Mouse (Mus musculus) intestine, embryonic 16.5 days (tissue): ENCODE measurements at regions not wholly inside any gene's neighbourhood (a gene's known extent, or its start where the extent isn't known, plus 50 kb on each side); places are given as distances from the start of the nearest gene placed in this dataset.
A peak's percentile ranks its signal among the peaks of the same experiment; 100 is the strongest.
"Not testable (repeated sequence)": the region's sequence is repeated elsewhere in the genome, so short reads cannot be mapped to it uniquely, and the experiment has no call there.

Experiments
- ATAC-seq: fragments of 200-750 bp; cut with Nextera tagmentation; 2 replicates; pipeline ENCODE4 v1.8.0; 2017; ENCODE audit warnings: moderate TSS enrichment, moderate library complexity
- H3K27ac ChIP-seq: fragments of 300-500 bp; sonication (generic); 2 replicates; pipeline ENCODE4 v1.5.1; 2014; ENCODE audit warnings: mild to moderate bottlenecking, low read length
- H3K27me3 ChIP-seq: fragments of 300-500 bp; sonication (generic); replicated peaks from 2 replicates; pipeline ENCODE4 v1.6.1; 2014; ENCODE audit warnings: low read length, control low read depth, mixed read lengths; ENCODE audit not compliant: control insufficient read depth, insufficient read depth
- H3K36me3 ChIP-seq: fragments of 300-500 bp; sonication (generic); 2 replicates; pipeline ENCODE4 v1.6.1; 2014; ENCODE audit warnings: low read length, control low read depth; ENCODE audit not compliant: control insufficient read depth, insufficient read depth
- H3K4me1 ChIP-seq: fragments of 300-500 bp; sonication (generic); 2 replicates; pipeline ENCODE4 v1.6.1; 2014; ENCODE audit warnings: low read length, control low read depth, mixed read lengths; ENCODE audit not compliant: control insufficient read depth, insufficient read depth
- H3K4me2 ChIP-seq: fragments of 300-500 bp; sonication (generic); 2 replicates; pipeline ENCODE4 v1.6.1; 2014; ENCODE audit warnings: low read depth, low read length, control low read depth
- H3K4me3 ChIP-seq: fragments of 300-500 bp; sonication (generic); 2 replicates; pipeline ENCODE4 v1.5.1; 2014; ENCODE audit warnings: mild to moderate bottlenecking, low read length
- H3K9ac ChIP-seq: fragments of 300-500 bp; sonication (generic); 2 replicates; pipeline ENCODE4 v1.6.1; 2014; ENCODE audit warnings: low read depth, low read length
- H3K9me3 ChIP-seq: fragments of 300-500 bp; sonication (generic); 2 replicates; pipeline ENCODE4 v1.6.1; 2016; ENCODE audit warnings: low read length, control low read depth; ENCODE audit not compliant: control insufficient read depth
- WGBS: fragments of 180-500 bp; shearing (Covaris S2); extraction: QIAGEN DNeasy Blood & Tissue Kit; methylation state at CpG from one replicate; pipeline ENCODE4 v1.1.7; 2014; 5-methylcytosine and 5-hydroxymethylcytosine counted together

DNA sequence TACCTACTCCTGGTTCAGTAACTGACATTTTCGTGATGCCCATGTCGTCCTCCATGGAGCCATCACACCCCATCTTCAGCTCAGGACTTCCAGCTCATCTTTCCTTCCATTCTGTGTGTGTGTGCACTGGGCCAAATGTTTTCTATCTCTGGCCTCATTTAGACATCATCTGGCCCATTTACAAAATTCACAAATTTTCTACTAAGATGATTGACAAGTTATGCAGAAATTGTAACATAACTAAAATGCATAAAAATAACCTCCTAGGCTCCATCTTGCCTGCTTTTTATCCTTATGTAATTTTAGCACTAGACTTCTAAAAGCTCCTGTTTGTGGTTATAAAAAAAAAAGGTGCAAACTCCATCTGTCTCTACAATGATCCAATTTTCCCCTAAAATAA is 130.8 kb upstream of the Kcnk2 start:
- H3K27me3 ChIP-seq = no peaks in the 10 kb centered on the region
- ATAC-seq = no peak
- H3K9me3 ChIP-seq = no peaks in the 10 kb centered on the region
- no peak overlapping the region for H3K4me3 ChIP-seq
- no peaks in the 10 kb centered on the region for H3K4me1 ChIP-seq
- WGBS = 90% methylated on average over 2 of the region's 2 CpGs
- H3K27ac ChIP-seq = no peak overlapping the region
- no peak overlapping the region for H3K4me2 ChIP-seq
- no peak overlapping the region for H3K9ac ChIP-seq
- no peaks in the 10 kb centered on the region for H3K36me3 ChIP-seq

DNA sequence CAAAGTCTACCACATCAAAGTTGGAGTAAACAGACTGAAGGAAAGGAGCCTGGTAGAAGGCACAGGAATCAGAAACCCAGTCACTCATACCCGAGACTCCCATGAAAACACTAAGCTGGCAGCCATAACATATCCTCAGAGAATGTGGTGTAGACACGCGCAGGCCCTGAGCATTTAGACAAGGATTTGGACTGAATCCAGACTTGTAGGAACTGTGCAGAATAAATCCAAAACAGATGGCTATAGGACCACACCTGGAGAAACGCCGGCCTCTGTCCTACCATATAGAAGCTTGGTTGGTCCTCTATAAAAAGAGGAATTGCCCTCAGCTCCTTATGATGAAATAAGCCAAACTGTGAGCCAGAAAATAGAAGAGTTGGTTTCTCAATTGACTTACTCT is 124.3 kb upstream of the Kcnk2 start:
- H3K4me1 ChIP-seq = no peaks in the 10 kb centered on the region
- no peak overlapping the region for H3K9ac ChIP-seq
- H3K36me3 ChIP-seq = no peaks in the 10 kb centered on the region
- H3K9me3 ChIP-seq = no peaks in the 10 kb centered on the region
- H3K27ac ChIP-seq = no peak overlapping the region
- no peak for ATAC-seq
- no peak overlapping the region for H3K4me2 ChIP-seq
- WGBS = 74% methylated on average over 5 of the region's 5 CpGs
- H3K27me3 ChIP-seq = no peaks in the 10 kb centered on the region
- H3K4me3 ChIP-seq = no peak overlapping the region

DNA sequence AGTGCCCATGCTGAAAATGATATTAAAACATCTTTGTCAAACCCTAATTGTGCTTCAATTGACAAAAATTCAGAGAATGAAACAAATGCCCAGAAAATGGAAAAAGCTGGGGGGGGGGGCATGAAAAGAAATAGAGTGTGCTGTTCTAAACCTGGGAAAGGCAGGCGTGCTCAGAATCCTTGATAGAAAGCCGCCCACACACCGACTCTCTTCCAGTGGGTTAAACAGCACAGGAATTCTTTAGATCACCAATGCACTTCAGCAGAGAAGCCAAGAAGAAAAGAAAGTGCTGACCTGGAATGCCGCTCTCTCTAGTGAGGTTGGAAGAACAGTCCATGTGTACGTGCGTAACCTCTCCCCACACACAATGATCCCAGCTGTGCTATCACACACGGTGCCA is 113.4 kb upstream of the Kcnk2 start:
- Histone ChIP-seq H3K9me3 (no peaks in the 10 kb centered on the region), H3K9ac (no peak overlapping the region), H3K27me3 (no peaks in the 10 kb centered on the region), H3K36me3 (no peaks in the 10 kb centered on the region), H3K4me3 (no peak overlapping the region), H3K4me2 (no peak overlapping the region), H3K27ac (no peak overlapping the region), H3K4me1 (no peaks in the 10 kb centered on the region)
- 85% methylated on average over 7 of the region's 7 CpGs for WGBS
- no peak for ATAC-seq

DNA sequence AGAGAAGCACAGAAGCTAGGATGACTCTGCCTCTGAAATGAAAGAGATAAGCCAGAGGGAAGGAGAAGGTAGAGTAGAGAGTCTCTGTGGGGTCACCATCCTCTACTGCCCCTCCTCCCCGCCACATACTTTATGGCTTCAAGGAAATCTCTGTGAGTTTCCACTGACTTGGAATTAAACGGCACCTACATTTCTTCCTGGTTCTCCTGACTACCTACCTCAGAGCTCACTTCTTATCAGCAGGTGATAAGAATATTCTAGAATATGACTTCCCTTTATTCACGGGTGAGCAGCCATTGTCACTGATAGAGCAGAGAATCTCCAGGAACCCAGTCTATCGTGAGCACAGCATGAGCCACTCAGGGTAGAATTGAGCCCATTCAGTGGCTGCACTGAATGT is 111.3 kb upstream of the Kcnk2 start:
- Histone ChIP-seq H3K36me3 (no peaks in the 10 kb centered on the region), H3K27me3 (no peaks in the 10 kb centered on the region), H3K4me3 (no peak overlapping the region), H3K9me3 (peaks cover 6% of the 10 kb centered on the region; the same call in 1 of the 2 replicates), H3K4me1 (no peaks in the 10 kb centered on the region), H3K9ac (no peak overlapping the region), H3K4me2 (no peak overlapping the region), H3K27ac (no peak overlapping the region)
- ATAC-seq = peak; percentile 64
- 55% methylated on average over 4 of the region's 4 CpGs for WGBS

DNA sequence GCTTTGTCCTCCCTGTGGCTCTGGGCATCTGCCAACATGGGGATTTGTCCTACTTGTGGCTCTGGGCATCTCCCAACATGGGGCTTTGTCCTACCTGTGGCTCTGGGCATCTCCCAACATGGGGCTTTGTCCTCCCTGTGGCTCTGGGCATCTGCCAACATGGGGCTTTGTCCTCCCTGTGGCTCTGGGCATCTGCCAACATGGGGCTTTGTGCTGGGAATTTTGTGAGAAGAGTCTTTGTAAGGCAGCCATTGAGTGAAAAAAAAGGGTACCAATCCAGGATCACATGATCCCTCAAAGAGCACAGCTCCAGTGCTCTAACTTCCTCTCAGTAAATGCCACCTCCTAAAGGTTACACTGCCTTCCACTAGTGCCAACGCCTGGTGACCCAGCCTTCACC is 105.2 kb upstream of the Kcnk2 start:
- not testable (repeated sequence) for H3K4me3 ChIP-seq, H3K27ac ChIP-seq, H3K36me3 ChIP-seq, ATAC-seq, H3K4me2 ChIP-seq, H3K4me1 ChIP-seq, H3K27me3 ChIP-seq, H3K9me3 ChIP-seq, H3K9ac ChIP-seq
- WGBS = 83% methylated on average over 1 of the region's 1 CpGs

DNA sequence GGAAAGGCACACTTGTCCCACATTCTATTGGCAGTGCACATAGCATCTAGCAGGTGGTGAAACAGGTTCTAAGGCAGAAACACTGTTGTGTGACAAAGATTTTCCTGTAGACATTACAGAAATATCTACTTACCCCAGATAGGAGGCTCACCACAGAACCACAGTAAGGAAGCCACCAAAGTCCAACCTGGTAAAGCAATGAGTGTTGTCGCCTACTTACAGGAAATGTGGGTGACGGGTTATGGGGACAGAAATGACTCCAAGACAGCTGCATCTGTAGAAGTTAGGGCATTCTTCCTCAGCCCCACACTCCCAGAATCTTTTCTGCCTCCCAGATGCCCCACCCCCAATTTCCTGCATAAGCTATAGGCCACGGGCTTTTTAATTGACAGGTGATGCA is 97.6 kb upstream of the Kcnk2 start:
- Histone ChIP-seq H3K4me2 (no peak overlapping the region), H3K27ac (no peak overlapping the region)

DNA sequence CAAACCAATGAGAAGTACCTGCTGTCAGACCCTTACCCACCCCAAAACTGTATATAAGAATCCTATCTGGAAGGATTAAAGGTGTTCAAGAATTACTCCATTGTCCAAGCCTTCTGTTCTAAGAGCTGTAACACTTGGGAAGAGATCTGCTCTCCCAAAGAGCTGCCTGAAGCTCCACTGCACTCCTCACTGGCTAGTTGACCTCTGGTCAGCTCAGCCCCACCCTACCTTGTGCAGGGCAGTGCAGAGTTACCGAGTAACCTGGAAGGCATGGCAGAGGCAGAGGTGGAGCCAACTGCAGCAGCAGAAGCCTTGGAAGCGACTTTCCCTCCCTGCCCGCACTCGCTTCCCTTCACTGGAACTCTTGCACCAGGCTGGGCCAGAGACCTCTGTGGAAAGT is 97.1 kb upstream of the Kcnk2 start:
- Histone ChIP-seq H3K9ac (no peak overlapping the region), H3K27ac (no peak overlapping the region), H3K4me1 (peaks cover 6% of the 10 kb centered on the region), H3K27me3 (no peaks in the 10 kb centered on the region), H3K36me3 (no peaks in the 10 kb centered on the region), H3K4me3 (no peak overlapping the region), H3K9me3 (no peaks in the 10 kb centered on the region), H3K4me2 (no peak overlapping the region)
- WGBS = 56% methylated on average over 4 of the region's 4 CpGs
- ATAC-seq = peak; percentile 92

More for the DNA sequence above, 97.6 kb upstream of the Kcnk2 start:
- Histone ChIP-seq H3K9ac (no peak overlapping the region), H3K36me3 (no peaks in the 10 kb centered on the region), H3K4me3 (no peak overlapping the region), H3K27me3 (no peaks in the 10 kb centered on the region), H3K9me3 (no peaks in the 10 kb centered on the region), H3K4me1 (peaks cover 6% of the 10 kb centered on the region)
- WGBS = 67% methylated on average over 3 of the region's 3 CpGs
- peak; percentile 32 for ATAC-seq

DNA sequence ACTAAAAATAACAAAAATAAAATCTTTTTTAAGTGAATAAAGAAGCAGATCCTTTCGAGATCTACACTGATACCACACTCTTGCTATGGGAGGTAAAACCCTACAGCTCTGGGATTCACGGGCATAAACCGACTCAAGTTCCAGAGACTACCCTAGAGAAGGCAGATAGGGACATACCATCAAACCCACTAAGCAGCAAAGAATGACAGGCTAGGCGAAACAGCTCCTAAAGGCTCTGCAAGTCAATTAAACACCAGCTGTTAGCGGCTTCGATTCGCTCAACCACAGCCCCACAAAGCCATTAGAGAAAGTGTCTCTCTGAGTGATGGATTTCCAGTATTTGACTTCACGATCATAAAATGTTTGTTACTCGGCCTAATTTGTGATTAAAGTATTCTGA is 95.0 kb upstream of the Kcnk2 start:
- Histone ChIP-seq H3K9ac (no peak overlapping the region), H3K4me2 (no peak overlapping the region), H3K4me1 (peaks cover 6% of the 10 kb centered on the region), H3K9me3 (no peaks in the 10 kb centered on the region), H3K27me3 (no peaks in the 10 kb centered on the region), H3K27ac (no peak overlapping the region), H3K4me3 (no peak overlapping the region), H3K36me3 (no peaks in the 10 kb centered on the region)
- no peak for ATAC-seq
- 78% methylated on average over 9 of the region's 9 CpGs for WGBS

DNA sequence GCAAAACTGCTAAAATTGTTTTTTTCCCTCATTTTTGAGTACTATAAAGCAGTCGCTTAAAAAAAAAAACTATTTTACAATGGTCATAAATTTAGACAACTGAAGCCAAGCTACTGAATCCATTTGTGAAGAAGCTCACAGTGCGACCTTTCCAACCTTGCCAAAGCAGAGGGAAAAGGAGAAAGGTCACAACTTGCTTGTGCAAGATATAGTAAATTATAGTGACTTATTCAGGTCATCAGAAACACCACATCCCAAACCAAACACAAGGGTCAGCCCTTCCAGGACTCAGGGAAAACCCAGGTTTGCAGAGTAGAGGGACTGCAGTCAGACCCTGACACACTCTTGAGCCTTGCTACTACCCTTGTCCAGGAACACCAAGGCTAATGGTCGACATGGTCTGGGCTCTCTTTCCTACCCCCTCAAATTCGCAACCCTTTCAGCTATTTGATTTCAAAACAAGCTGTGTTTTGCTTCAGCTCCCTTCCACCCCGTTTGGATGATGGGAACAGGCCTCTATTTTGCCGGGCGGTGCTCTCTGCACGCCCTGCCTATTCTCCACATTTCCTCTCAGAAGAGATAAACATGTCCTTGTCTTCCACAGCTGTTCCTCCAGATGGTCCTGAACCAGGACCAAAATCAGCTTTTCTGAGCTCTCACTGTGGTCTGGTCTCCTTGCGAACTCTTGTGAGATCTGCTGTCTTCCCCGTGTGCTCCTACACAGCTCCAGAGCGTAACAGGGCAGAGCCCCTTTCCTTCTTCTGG is 93.5 kb upstream of the Kcnk2 start:
- Histone ChIP-seq H3K4me1 (peaks cover 6% of the 10 kb centered on the region), H3K4me3 (no peak overlapping the region), H3K36me3 (no peaks in the 10 kb centered on the region), H3K27ac (peak overlapping the region; percentile 66; the same call in 1 of the 2 replicates), H3K9me3 (no peaks in the 10 kb centered on the region), H3K4me2 (no peak overlapping the region), H3K9ac (no peak overlapping the region), H3K27me3 (no peaks in the 10 kb centered on the region)
- ATAC-seq = peak; percentile 67
- 52% methylated on average over 11 of the region's 11 CpGs for WGBS

DNA sequence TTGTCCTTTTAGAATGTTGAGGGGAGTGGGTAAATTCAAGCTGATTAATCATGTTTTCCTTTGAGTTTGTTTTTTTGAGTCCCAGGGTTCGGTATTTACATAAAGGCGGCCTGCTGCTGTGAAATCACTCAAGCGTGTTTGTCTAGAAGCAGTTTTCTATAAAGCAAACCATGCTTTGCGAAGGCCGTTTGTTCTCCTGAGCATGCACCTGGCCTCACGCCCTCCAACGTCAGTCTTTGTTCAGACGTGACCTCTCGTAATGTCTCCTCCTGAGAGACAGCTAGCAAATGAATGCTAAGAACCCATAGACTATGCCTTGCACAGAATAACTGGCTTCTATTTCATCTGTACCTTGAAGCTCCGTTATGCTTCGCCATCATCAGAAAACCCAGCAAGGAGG is 92.8 kb upstream of the Kcnk2 start:
- no peak for ATAC-seq
- 67% methylated on average over 11 of the region's 11 CpGs for WGBS

More for the DNA sequence above, 92.8 kb upstream of the Kcnk2 start:
- Histone ChIP-seq H3K9ac (no peak overlapping the region), H3K27ac (no peak overlapping the region), H3K27me3 (no peaks in the 10 kb centered on the region), H3K4me3 (no peak overlapping the region), H3K4me2 (no peak overlapping the region), H3K9me3 (no peaks in the 10 kb centered on the region), H3K4me1 (peaks cover 6% of the 10 kb centered on the region), H3K36me3 (no peaks in the 10 kb centered on the region)
